Mouse (Mus musculus) thymus, postnatal 14 days (tissue): ENCODE measurements around the gene Gbe1.
A peak's percentile ranks its signal among the peaks of the same experiment; 100 is the strongest.

Source experiments
- DNase-seq: peaks from one replicate; pipeline ENCODE4 v3.0.0; 2021

Gene Gbe1

GRCm38 (mm10) chr16:70358326-70358725 is 44.6 kb downstream of the Gbe1 start:
- DNase-seq, result no peak

- DNase-seq, result no peak
Observed at GRCm38 (mm10) chr16:70365229-70365628, 51.5 kb downstream of the Gbe1 start.

GRCm38 (mm10) chr16:70381045-70381444 is 67.3 kb downstream of the Gbe1 start:
- no peak for DNase-seq

GRCm38 (mm10) chr16:70385494-70385893 is 71.7 kb downstream of the Gbe1 start:
- DNase-seq, result no peak

GRCm38 (mm10) chr16:70387385-70387784 is 73.6 kb downstream of the Gbe1 start:
- DNase-seq, result no peak

- no peak for DNase-seq
Observed at GRCm38 (mm10) chr16:70395276-70395675, 81.5 kb downstream of the Gbe1 start.

GRCm38 (mm10) chr16:70407780-70408179 is 94.0 kb downstream of the Gbe1 start:
- DNase-seq, result no peak

- no peak for DNase-seq
Observed at GRCm38 (mm10) chr16:70421077-70421476, 107.3 kb downstream of the Gbe1 start.

- no peak for DNase-seq
Observed at GRCm38 (mm10) chr16:70449520-70449919, 135.8 kb downstream of the Gbe1 start.

GRCm38 (mm10) chr16:70475583-70475982 is 161.8 kb downstream of the Gbe1 start:
- DNase-seq, result no peak

- DNase-seq, result no peak
Observed at GRCm38 (mm10) chr16:70476161-70476560, 162.4 kb downstream of the Gbe1 start.

- no peak for DNase-seq
Observed at GRCm38 (mm10) chr16:70480494-70480893, 166.7 kb downstream of the Gbe1 start.

GRCm38 (mm10) chr16:70506457-70506856 is 192.7 kb downstream of the Gbe1 start:
- DNase-seq, result no peak

GRCm38 (mm10) chr16:70510938-70511337 is 197.2 kb downstream of the Gbe1 start:
- no peak for DNase-seq

GRCm38 (mm10) chr16:70522861-70523260 is 209.1 kb downstream of the Gbe1 start:
- no peak for DNase-seq

- no peak for DNase-seq
Observed at GRCm38 (mm10) chr16:70523566-70523965, 209.8 kb downstream of the Gbe1 start.

- no peak for DNase-seq
Observed at GRCm38 (mm10) chr16:70524273-70524672, 210.5 kb downstream of the Gbe1 start.

GRCm38 (mm10) chr16:70527224-70527623 is 213.5 kb downstream of the Gbe1 start:
- DNase-seq, result no peak

GRCm38 (mm10) chr16:70535224-70535623 is 221.5 kb downstream of the Gbe1 start:
- no peak for DNase-seq

- no peak for DNase-seq
Observed at GRCm38 (mm10) chr16:70550835-70551234, 237.1 kb downstream of the Gbe1 start.

- no peak for DNase-seq
Observed at GRCm38 (mm10) chr16:70561635-70562348, 248.0 kb downstream of the Gbe1 start.

- no peak for DNase-seq
Observed at GRCm38 (mm10) chr16:70562574-70562973, 248.8 kb downstream of the Gbe1 start.

- DNase-seq, result no peak
Observed at GRCm38 (mm10) chr16:70563456-70563855, 249.7 kb downstream of the Gbe1 start.

- DNase-seq, result peak; percentile 12
Observed at GRCm38 (mm10) chr16:70568341-70569265, 254.9 kb downstream of the Gbe1 start.
